Mouse (Mus musculus) cerebellum, adult 11-12 months (tissue): Measurements from ENCODE around the gene Lyl1.
A peak's percentile ranks its signal among the peaks of the same experiment; 100 is the strongest.
"Not testable (repeated sequence)": the region's sequence is repeated elsewhere in the genome, so short reads cannot be mapped to it uniquely, and the experiment has no call there.

Experiments
- DNase-seq: peaks from one replicate; pipeline ENCODE4 v3.0.0; 2022

Lyl1 gene

DNA sequence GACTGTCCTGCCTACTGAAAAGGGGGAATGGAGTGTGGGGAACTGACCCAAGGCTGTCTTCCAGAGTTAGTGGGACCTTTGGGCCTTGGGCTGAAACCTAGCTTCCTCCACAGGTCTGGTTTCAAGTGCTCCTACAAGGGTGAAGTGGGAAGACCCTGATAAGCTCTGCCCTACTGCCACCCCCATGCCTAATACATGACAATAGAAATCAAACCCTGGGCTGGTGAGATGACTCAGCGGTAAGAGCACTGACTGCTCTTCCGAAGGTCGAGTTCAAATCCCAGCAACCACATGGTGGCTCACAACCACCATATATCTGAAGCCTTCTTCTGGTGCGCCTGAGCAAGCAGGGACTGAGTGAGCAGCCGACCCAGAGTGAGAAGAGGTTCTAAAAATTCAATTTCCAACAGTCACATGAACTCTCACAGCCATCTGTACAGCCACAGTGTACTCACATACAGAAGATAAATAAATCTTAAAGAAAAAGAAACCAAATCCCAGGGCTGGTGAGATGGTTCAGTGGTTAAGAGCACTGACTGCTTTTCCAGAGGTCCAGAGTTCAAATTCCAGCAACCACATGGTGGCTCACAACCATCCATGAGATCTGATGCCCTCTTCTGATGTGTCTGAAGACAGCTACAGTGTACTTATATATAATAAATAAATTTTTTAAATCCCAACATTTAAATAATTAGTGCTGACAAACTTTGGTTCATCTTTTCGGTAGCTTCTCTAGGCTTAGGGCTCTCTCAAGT is 32.3 kb upstream of the Lyl1 start:
- DNase-seq, result no peak

DNA sequence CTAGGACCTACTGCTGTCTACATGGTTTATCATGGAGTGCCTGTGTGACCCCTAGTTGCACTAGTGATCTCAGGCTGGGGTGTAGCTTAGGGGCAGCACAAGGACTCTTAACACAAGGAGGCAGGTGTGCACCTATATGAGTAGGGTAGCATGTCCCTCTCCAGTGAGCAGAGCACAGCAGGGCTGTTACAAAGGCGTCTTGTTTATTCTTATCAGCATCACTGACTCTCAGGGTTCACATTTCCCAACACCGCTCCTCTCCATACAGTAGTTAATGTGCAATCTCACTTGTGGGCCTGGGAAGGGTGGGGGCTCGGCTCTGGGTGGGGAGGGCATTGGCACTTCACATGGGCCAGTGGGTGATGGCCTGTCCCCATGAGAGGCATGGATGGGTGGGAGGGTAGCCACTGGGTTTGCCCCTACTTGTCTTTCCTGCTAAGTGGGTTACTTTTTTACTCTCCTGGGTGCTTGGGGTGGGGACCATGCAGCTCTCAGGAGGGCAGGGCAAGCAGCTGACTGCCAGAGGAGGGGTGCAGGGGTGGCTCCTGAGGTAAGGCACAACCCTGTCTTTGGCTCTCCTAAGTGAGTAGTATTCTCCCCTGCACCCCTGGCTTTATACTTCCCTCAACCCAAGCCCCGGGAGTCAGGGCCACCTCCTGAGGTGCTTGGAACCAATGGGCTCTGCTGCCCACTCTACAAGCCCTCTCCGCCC is 30.8 kb upstream of the Lyl1 start:
- not testable (repeated sequence) for DNase-seq

DNA sequence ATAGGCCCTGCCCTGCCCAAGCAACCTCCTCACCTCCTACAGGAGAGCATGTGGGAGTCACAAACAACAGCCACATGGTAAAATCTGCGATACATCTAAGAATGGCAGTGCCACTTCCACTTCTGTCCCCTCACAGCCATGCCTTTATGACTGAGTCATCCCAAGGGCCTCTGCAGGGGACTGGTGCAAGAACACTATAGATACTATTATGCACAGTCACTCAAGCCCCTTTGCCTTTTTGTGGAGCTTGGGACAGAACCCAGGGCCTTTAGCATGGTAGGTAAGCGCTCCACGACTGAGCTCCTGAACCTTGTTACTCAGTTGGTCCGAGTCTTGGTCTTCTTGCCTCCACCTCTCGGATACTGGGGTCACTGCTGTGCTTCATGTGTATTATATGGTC is 24.0 kb upstream of the Lyl1 start:
- DNase-seq, result no peak

DNA sequence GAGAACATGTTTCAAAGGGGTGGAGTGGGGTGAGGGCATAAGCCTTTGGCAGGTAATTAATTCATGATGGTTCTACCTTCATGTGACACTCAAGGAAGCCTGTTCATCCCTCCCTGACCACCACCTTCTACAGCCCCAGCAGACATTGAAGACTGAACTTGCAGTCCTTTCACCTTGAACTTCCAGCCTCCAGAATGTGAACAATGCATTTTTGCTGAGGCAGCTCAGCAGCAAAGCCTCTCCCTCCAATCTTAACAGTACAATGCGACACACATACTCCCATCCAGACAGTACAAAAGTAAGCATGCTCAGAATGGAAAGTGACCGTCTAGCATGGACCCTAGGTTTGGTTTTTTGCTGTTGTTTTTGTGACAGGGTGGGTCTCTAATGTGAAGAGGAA is 19.8 kb upstream of the Lyl1 start:
- DNase-seq, result no peak

DNA sequence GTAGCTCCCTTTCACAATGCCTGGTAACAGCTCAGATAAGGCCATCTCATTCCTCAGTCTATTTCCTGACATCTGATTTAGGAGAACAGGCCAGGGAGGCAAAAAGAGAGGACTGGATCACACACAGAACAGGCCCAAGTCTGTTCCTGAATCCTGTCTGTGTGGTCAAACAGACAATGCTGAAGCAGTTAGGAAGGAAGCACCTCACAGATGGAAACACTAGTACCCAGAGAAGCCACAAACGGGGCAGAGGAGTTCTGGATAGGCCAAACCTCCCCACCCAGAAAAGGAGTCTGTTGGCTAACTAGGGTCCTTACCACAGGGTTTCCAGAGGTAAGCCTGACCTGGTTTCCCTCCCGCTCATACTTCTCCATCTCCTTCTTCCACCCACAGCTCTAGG is 19.0 kb upstream of the Lyl1 start:
- no peak for DNase-seq

DNA sequence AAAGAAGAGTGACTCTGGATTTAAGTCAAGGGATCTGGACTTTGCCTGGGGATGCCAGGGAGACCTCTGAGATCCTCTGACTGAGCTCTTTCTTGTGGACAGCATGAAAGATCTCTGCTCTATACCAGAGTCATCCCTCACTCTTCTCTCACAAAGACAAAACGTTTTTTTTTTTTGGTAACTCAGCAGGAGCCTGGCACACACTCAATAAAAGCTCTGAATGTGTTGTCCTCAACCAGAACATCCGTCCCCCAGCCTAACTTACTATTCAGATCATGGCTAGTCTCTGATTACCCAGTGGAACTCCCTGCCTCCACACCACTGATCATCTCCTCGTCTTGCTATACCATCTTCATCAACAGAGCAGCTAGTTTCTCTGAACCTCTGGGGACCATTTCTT is 16.7 kb upstream of the Lyl1 start:
- no peak for DNase-seq

DNA sequence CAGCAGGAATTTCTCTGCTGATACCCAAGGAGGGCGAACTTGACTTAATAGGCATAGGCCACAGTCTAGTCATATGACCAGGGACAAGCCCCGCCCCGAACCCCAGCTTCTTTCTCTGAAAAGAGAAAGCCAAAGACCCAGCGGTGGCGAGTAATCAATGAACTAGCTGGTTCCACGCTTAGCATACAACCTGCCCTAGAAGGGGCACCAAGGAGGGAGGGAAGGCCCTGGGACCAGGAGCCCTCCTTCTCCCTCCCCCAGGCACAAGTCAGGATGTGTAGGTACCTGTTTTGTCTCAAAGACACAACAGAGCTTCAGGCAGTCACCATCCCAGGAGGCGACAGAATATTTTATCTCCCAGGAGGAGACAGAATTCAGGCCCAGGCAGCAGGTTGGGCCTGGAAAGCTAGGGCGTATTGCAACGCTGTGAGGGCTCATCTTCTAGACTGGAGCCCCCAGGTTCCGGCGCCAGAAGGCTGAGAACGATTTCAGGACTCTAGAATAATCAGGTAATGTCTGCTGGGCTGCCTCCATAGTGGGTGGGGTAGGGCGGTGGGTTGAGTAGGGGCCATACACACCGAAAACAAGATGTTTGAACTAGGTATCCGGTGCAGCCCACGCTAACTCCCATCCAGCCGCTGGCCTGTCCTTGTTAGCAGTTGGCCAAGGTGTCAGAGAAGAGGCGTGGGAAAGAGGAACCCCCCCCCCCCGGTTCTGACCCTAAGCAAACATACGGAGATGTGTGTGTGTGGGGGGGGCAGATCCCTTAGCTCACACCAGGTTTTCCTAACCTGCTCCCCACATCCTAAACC is 14.9 kb upstream of the Lyl1 start, which contains the start of gene Trmt1:
TSS of gene Trmt1 (plus strand) at position 117 of the 812 bp plus-strand sequence.
- DNase-seq, result no peak

DNA sequence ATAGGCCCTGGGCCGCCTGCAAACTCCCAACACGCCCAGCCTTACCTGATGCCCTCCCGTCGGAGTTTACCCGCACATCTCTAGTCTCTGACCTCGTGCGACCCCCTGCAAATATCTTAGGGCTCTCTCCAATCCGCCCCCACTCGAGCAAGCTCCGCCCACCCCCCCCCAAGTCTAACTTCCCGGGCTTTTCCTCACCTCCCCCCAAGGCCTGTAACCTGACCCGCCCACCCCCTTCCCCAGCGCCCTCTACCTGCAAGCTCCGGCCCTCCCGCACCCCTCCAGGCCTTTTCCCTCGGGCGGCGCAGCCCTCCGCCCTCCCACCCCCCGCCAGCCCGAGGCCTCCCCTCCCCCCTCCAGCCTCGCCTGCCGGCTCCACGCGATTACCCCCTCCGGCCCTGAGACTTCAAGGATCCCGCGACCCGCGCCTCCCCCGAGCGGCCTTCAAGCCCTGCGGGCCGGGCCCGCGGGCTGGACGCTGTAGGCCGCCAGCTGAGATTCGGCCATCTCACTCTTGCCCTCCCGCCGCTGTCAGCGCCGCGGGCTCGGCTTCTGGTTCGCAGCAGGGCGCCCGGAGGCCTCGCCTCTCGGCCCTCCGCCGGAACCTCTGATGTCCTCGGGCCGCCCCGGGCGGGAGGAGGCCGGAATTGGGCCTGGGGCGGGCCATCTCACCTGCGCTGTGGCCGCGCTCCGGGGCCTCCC is 14.1 kb upstream of the Lyl1 start:
- DNase-seq, result peak; percentile 61

DNA sequence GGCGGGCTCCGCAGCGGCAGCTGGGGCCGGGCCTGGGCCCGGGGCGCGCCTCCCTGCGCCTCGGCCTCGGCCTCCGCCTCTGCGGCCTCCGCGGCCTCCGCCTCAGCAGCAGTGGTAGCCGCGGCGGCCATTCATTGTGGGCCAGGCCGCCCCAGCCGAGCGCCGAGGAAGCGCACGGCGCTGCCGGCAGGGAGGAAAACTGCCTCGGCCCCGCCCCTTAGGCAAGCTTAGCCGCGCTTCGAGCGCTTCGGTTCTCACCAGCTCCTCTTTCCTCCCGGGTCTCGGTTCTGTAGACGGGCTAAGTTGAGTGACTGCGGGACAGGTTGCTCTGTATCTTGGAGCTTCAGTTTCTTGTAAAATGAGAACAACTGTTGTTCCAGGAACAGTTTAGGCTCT is 13.6 kb upstream of the Lyl1 start, which contains the start of gene Nacc1:
TSS of gene Nacc1 (minus strand) at position 158 of the 396 bp plus-strand sequence.
- DNase-seq, result peak; percentile 86

DNA sequence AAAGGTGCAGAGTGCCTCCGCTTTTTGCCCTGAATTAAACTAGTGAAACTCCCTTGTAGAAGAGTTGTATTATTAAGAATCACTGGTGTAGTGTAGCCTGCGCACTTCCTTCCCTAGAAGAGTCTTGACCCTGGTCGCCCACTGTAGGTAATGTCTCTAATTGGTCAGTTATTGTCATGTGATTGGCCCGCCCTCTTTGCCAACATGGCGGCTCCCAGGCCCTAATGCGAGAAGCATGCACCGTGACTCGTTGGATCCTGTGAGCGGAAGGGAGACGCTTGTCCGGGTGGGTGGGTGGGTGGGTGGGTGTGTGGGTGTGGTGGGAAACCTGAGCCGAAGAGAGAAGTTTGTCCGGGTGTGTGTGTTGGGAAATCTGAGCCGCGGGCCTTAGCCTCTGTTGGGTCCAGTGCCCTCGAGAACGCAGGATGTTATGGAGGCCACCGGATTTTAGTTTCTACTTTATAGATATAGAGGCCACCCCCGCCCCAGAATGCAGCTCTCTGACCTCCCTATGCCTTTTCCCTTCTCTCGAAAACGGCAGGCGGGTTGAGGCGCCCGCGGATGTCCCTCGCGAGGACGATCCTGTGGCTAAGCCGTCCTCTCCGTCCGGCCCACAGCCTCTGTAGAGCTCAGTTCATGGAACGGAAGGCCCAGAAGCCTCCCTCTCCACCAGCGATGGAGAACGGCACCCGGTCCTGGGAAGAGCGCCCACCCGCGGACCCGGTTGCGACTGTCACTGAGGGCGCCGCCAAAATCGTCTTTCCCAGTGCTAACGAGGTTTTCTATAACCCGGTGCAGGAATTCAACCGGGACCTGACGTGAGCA is 12.0 kb upstream of the Lyl1 start:
- peak; percentile 88 for DNase-seq

DNA sequence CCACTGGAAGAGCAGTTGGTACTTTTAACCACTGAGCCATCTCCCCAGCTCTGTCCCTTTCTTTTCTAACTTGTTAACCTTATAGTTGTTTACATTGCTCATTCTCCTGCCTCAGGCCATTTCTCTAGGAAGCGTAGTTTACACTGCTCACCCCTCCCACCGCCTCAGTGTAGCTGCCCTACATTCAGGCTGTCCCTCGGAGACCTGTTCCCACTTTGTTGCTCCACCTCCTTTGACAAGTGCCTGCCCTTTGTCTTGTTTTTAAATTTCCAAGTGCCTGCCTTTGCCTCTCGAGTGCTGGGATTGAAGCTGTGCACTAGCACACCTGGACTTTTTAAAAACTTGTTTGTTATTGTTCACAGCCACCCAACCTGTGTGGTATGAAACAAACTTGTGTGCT is 7.9 kb upstream of the Lyl1 start:
- DNase-seq, result no peak

DNA sequence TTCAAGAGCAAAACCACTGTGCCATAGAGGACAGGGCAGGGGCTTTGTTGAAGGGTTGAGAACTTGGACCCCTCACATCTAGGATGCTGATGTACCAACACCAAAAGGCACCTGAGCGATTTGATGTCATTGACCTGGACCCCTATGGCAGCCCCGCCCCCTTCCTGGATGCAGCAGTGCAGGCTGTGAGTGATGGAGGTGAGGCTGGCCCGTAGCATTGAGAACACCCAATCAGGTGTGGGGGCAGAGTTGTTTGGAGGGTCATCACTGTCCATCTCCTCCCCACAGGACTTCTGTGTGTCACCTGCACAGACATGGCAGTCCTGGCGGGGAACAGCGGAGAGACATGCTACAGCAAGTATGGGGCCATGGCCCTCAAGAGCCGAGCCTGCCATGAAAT is 6.1 kb upstream of the Lyl1 start:
- no peak for DNase-seq

DNA sequence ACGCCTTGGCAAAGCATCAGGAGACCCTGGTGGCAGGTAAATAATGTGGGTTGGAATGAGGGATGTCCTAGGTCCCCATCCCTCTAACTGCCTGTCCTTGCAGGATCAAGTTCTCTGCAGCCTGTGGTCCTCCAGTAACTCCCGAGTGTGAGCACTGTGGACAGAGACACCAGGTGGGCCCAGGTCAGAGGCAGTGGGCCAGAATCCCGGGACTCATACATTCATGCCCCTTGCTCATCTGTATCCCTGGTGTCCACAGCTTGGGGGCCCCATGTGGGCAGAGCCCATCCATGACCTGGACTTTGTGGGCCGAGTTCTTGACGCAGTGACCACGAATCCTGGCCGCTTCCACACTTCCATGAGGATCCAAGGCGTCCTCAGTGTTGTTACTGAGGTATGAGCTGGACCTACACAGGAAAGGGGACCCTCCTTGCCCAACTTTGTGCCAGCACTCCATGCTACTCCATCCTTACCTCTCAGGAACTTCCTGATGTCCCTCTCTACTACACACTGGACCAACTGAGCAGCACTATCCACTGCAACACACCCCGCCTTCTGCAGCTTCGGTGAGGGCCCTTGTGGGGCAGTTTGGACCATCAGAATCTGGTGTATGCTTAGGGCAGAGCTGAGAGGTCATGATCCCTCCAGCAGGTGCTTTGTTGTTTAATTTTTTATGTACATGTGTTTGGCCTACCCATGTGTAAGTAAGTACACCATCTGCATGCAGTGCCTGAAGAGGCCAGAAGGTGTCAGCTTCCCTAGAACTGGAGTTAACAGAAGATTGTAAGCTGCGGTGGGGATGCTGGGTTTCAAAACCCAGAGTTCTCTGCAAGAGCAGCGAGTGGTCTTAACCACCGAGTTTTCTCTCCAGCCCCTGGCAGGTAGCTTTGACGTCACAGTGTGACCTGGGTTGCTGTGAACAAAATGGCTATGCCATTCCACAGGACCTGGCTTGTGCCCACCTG is 3.8 kb upstream of the Lyl1 start:
- no peak for DNase-seq

DNA sequence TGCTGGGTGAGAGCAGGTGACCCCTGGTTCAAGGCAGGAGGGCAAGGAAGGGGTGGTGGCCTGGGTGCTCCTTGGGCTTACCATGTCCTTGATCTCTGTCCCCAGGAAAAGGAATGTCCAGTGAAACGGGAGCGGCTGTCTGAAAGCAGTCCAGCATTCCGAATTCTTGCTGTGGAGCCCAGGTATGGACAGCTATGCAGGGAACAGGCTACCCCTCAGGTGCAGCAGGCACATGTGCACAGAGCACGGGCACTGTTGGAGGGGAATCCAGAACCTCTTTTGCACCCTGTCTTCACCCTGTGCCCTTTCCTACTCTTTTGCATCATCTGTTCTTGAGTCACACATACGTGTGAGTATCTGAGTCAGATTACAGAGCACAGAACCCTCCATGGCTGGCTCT is 3.0 kb upstream of the Lyl1 start:
- DNase-seq, result no peak

DNA sequence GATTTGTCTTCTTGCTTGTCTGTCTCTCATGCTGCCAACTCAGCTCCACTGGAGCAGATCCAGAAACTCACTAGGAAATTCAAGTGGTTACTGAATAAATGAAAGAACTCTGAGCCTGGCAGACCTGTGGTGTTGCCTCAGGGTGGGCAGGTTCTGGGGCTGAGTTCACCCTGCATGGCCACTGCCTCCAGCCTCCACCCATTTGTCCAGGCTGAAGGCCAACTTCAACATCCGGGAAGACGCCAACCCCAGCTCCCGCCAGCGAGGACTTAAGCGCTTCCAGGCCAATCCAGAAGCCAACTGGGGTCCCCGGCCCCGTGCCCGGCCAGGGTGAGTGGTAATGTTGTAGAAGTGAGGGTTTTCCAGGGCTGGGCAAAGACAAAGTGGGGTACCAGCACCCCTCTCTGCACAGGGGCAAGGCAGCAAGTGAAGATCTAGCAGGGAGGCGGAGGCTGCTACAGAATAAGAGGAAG is 2.3 kb upstream of the Lyl1 start:
- no peak for DNase-seq

DNA sequence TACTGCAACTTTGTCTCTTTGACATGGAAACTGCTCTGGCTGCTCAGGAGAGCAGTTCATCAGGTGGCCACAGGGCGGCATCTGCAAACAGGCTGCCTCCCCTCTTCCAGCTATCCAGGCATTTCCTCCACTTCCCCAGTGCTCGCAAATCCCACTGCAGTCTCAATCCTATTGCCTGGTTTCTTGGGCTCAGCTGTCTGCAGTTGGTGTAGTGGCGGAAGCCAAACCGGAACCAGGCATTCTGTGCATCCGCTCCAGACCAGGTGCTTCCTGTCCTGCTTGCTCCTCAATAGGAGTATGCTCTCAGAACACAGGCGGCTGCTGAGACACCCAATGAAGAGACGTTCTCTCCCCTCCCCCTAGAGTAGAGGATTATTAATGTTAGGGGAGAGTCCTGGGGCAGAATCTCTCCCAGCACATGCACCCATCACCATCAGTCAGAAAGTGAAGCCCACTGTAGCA is 1.4 kb upstream of the Lyl1 start:
- no peak for DNase-seq

DNA sequence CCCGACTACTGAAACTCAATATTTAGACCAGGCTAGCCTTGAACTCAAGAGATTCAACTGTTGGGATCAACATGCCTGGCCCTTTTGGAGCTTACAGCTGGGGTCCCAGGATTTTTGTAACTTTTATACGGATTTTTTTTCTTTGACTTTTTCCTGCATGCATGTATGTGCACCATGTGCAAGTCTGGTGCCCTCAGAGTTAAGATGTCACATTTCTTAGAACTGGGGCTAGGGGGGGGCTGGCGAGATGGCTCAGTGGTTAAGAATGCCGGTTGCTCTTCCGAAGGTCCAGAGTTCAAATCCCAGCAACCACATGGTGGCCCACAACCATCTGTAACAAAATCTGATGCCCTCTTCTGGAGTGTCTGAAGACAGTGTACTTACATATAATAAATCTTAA is 731 bp upstream of the Lyl1 start:
- no peak for DNase-seq

DNA sequence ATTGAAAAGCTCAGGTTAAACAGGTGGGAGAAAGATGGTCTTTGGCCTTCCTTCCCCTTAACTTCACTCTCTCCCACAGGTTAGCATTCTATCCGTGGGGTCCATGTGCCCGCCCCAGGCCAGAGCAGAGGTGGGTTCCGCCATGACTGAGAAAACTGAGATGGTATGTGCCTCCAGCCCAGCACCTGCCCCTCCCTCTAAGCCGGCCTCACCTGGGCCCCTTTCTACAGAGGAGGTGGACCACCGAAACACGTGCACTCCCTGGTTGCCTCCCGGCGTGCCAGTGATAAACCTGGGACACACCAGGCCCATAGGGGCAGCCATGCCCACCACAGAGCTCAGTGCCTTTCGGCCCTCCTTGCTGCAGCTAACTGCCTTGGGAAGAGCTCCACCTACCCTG is 1.3 kb downstream of the Lyl1 start:
- DNase-seq, result peak; percentile 30

DNA sequence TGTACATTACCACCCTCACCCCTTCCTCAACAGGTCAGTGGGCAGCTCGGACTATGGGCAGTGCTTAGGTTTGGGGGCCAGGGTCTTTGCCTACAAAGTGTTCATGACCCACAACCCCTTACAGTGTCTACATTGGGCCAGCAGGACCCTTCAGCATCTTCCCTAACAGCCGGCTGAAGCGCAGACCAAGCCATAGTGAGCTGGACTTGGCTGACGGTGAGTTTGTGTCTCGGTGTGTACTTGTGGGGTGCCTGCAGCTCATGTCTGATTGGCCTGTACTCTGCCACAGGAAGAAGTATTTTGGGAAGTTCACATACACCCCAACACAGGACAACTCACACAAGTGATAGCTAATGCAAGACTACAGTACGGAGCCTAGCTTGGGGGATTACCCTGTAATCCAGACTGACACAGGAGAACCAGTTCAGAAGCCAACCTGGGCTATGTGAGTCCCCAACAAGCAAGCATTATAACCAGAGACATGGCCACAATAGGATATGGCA is 1.8 kb downstream of the Lyl1 start:
- DNase-seq, result peak; percentile 7
